Mouse (Mus musculus) C3H10T1/2 (cell line): Measurements from ENCODE around the gene Sec14l2. TPM values are rescaled to one million over a fixed set of nuclear protein-coding genes. Genes with fewer than 3 reads are reported as not detected.

Experiments
- polyA plus RNA-seq, 2 experiments: library from polyadenylated mRNA; unstranded; fragments of >200 nt; fragmentation: generic; extraction: Trizol; gene quantifications; one replicate each; pipeline ENCODE4 v1.2.1; 2012; ENCODE audit warnings: missing spikeins in 2 of 2

Gene Sec14l2
- under 1 TPM; 0.05 to 0.20 TPM for polyA plus RNA-seq

GRCm38 (mm10) chr11:4122742-4123579 is at the start of gene Sec14l2:
Gene Sec14l2, minus strand, starts transcription at chr11:4123415.

DNA sequence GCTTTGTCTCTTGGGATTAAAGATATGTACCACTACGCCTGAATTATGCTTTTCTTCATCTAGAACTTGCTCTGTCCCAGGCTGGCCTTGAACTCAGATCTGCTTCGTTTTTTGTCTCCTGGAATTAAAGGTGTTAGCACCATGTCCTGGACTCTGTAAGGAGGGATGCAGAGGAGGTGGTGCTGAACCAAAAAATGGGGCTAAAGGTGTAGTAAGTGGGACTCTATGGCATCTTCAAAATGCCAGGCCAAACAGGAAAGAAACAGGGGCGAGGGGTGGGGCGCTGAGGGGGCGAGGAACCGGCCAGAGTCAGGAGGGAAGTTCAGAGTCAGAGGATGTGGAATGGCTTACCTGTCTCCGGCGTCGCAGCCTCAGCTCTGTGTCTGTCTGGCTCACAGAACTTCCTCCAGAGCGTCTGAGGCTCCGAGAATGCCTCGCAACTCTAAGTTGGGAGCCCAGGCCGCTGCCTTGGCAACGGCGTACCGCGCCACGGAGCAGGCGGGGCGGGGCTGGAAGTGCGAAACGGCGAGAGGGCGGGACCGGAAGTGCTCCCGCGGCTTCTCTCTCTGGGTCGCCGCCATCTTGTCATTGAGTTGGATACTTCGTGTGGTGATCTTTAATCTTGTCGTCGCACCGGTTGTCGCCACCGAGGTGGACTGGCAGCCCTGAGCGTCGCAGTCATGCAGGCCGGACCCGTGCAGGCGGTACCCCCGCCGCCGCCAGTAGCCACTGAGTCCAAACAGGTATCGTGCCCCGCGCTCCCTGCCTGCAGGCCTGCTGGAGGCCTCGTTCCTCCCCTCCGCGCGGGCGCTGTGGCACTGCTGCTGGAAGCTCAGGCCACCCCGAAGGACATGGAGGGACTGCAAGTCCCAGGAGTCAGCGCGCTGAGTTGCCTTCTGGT is 36.8 kb upstream of the Sec14l2 start, which contains the start of the genes Ccdc157 and Sf3a1:
Gene Ccdc157 (minus strand): TSS at position 486 of the 901 bp plus-strand sequence.
Gene Sf3a1 (plus strand): TSS at position 543 of the 901 bp plus-strand sequence.

DNA sequence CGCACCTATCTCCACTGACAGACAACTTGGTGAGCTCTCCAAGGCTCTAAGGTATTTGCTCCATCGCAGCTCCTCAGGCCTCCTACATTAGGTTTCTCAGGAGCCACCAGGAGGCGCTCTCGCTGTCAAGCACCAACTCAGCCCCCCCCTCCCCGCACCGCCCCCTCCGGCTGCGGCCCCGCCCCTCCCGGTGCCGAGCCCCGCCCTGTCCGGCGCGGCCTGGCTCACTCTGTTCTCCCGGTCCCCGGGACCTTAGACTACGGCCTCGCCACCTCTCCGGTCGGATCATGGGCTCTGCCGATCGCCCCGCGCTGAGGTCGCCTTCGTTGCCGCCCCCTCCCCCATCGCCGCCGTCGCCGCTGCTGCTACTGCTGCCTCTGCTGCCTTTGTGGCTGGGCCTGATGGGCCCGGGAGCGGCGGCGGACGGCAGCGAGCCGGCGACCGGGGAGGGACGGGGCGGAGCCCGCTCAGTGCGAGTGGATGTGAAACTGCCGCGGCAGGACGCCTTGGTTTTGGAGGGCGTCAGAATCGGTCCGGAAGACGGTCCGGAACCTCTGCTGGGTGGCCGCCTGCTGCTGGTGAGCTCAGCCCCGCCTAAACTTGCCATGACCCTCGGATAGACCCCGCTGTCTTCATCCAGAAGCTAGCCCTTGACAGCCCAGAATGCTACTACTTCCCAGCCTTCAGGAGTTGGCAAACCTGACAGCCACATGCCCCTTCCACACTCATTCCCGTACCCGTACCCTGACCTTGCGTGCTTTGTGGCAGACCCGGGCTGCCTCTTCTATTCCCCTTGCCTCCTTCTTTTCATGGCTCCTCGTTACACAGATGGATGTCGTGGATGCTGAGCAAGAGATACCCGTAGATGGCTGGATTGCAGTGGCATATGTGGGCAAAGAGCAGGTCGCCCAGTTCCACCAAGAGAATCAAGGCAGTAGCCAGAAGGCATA is 12.0 kb upstream of the Sec14l2 start, which contains the start of gene Rnf215:
Gene Rnf215 (plus strand): TSS at position 217 of the 950 bp plus-strand sequence.

GRCm38 (mm10) chr11:4095171-4096053 is 27.8 kb downstream of the Sec14l2 start, which contains the start of gene Mtfp1:
Gene Mtfp1, minus strand, starts transcription at chr11:4095445.

DNA sequence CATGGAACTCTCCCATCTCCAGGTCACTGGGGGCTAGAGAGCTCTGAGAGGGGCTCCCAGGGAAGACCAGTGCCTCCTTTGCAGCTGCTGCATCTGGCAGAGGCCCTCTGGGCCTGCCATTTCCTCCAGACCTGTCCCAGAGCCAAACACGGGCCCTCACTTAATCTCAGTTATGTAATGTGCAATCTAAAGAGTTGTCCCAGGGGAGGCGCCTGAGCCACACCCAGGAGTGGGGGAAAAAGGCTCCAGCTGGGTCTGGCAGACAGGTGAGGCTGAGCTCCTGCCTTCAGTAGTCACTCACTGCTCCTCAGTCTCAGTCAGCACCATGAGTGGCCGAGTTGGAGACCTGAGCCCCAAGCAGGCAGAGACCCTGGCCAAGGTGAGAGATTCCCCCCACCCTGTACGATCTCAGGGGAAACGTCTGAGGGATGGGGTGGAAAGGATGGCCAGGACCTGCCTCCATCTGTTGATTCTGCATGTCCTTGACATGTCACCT is 58.5 kb downstream of the Sec14l2 start, which contains the start of gene Sec14l3:
Gene Sec14l3 (plus strand): TSS at position 215 of the 496 bp plus-strand sequence.

Other genes starting within 250 kb of the Sec14l2 start
- gene 4921536K21Rik, start 228.3 kb downstream of the Sec14l2 start, polyA plus RNA-seq, result under 1 TPM; 0.04 to 0.05 TPM
- gene Dusp18, start 228.2 kb downstream of the Sec14l2 start, polyA plus RNA-seq, result 1 to 10 TPM in 1 of 2 experiments, under 1 TPM in 1; 0.91 to 3.1 TPM
- 10 to 100 TPM; 28.4 to 53.4 TPM for gene Slc35e4, start 208.8 kb downstream of the Sec14l2 start, polyA plus RNA-seq
- gene Tcn2, start 191.3 kb downstream of the Sec14l2 start, polyA plus RNA-seq, result 1 to 10 TPM in 1 of 2 experiments, under 1 TPM in 1; 0.98 to 9.1 TPM
- 10 to 100 TPM; 53.4 to 95.8 TPM for gene Pes1, start 159.4 kb downstream of the Sec14l2 start, polyA plus RNA-seq
- gene 4930556J24Rik, start 146.6 kb downstream of the Sec14l2 start, polyA plus RNA-seq, result under 1 TPM; 0.02 to 0.05 TPM
- gene Gal3st1, start 139.8 kb downstream of the Sec14l2 start, polyA plus RNA-seq, result under 1 TPM; 0.02 to 0.17 TPM
- not detected for gene Sec14l4, start 92.0 kb downstream of the Sec14l2 start, polyA plus RNA-seq
- not detected for gene Sec14l3, start 58.6 kb downstream of the Sec14l2 start, polyA plus RNA-seq
- 1 to 10 TPM in 1 of 2 experiments, under 1 TPM in 1; 0.39 to 1.1 TPM for gene Mtfp1, start 28.0 kb downstream of the Sec14l2 start, polyA plus RNA-seq
- 10 to 100 TPM in 1 of 2 experiments, 1 to 10 TPM in 1; 8.1 to 38.3 TPM for gene Rnf215, start 11.8 kb upstream of the Sec14l2 start, polyA plus RNA-seq
- 10 to 100 TPM in 1 of 2 experiments, 1 to 10 TPM in 1; 1.4 to 11.9 TPM for gene Ccdc157, start 36.9 kb upstream of the Sec14l2 start, polyA plus RNA-seq
- 10 to 100 TPM; 33.7 to 44.0 TPM for gene Sf3a1, start 36.9 kb upstream of the Sec14l2 start, polyA plus RNA-seq
- gene Tbc1d10a, start 63.4 kb upstream of the Sec14l2 start, polyA plus RNA-seq, result 10 to 100 TPM; 20.9 to 44.1 TPM
- 1 to 10 TPM; 1.7 to 3.0 TPM for gene Castor1, start 94.8 kb upstream of the Sec14l2 start, polyA plus RNA-seq
- not detected for gene Osm, start 113.0 kb upstream of the Sec14l2 start, polyA plus RNA-seq
- gene Lif, start 134.1 kb upstream of the Sec14l2 start, polyA plus RNA-seq, result under 1 TPM; 0.62 to 0.68 TPM